Mouse (Mus musculus): ENCODE results near the gene Cx3cr1.
"Not testable (repeated sequence)": the region's sequence is repeated elsewhere in the genome, so short reads cannot be mapped to it uniquely, and the experiment has no call there.

Cx3cr1 gene

DNA sequence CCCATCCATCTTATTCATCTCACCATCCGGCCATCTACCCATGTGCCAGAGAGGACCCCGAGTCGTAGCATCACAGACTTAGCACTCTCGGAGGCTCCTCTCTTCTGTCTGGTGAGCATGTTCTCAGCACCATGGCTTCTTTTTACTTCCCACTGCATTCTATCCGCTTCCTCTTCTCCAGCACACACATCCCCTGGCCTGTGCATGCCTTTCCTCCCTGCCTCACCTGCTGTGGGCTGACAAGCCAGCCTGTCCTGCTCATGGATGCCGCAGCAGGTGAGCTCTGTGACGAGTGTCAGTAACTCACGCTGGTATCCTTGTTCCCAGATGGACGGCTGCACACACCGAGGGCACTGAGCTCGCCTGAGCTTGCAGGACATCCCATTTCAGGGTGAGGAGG, at the start of gene Cx3cr1:
TSS of gene Cx3cr1 (minus strand) at position 101 of the 400 bp plus-strand sequence.
- DNase-seq (ENCODE audit: low spot score) = no peak

DNA sequence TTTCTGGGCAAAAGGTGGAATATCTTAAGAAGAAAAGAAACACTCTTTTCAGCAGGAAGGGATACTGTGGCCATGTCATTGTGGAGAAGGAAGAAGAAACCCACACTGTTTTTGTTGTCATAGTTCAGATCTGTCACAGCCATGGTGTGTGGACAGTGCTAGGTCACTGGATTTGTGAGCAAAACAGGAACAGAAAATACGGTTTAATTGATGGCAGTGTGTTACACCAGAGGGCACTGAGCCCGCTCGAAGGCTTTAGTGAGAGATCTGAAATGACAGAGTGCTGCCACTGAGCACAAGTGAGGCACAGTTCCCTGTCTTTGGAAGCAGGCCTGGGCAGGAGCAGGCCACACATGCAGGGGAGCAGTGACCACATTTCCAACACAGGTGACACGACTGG, 48.5 kb upstream of the Cx3cr1 start:
- no peak for DNase-seq (ENCODE audit: low spot score)

DNA sequence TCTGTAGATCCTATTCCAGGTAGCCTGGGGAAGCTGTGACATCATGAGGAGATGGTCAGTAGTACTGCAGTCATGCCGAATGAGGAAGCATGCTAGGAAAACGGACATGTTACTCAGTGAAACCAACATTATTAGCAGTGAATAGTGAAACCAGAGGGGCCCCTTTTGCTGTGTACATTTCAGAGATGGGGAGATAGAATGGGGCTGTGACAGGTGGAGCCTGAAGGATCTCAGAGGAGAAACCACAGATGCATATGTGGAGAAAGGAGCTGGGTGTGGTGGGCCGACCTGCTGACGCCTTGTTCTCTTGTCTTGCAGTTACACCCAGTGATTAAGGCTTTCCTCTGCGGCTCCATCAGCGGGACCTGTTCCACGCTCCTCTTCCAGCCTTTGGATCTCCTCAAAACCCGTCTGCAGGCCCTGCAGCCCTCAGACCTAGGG, 46.5 kb upstream of the Cx3cr1 start:
- no peak for DNase-seq (ENCODE audit: low spot score)

- no peak for DNase-seq (ENCODE audit: low spot score)
Measured at GRCm38 (mm10) chr9:120115580-120115979, 45.9 kb upstream of the Cx3cr1 start.

- no peak for DNase-seq (ENCODE audit: low spot score)
Measured at GRCm38 (mm10) chr9:120114789-120115151, 45.1 kb upstream of the Cx3cr1 start.

- DNase-seq (ENCODE audit: low spot score) = no peak
Measured at GRCm38 (mm10) chr9:120114051-120114788, 44.5 kb upstream of the Cx3cr1 start.

DNA sequence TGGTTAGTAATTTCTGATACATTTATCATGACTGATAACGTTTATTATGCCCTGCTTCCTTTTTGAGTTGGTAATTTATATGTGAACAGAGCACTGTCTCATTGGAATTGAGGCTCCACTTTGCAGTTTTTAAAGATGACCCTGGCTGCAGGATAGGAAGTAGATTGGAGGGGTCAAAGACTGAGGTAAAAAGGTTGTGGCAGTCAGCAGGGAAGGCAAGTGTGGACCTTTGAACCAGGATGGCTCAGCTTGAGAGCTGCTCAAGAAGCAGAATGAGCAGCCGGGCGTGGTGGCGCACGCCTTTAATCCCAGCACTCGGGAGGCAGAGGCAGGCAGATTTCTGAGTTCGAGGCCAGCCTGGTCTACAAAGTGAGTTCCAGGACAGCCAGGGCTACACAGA, 43.8 kb upstream of the Cx3cr1 start:
- DNase-seq (ENCODE audit: low spot score) = no peak

GRCm38 (mm10) chr9:120112472-120112871, 42.8 kb upstream of the Cx3cr1 start:
- DNase-seq (ENCODE audit: low spot score) = no peak

- no peak for DNase-seq (ENCODE audit: low spot score)
Measured at GRCm38 (mm10) chr9:120111156-120111945, 41.7 kb upstream of the Cx3cr1 start.

DNA sequence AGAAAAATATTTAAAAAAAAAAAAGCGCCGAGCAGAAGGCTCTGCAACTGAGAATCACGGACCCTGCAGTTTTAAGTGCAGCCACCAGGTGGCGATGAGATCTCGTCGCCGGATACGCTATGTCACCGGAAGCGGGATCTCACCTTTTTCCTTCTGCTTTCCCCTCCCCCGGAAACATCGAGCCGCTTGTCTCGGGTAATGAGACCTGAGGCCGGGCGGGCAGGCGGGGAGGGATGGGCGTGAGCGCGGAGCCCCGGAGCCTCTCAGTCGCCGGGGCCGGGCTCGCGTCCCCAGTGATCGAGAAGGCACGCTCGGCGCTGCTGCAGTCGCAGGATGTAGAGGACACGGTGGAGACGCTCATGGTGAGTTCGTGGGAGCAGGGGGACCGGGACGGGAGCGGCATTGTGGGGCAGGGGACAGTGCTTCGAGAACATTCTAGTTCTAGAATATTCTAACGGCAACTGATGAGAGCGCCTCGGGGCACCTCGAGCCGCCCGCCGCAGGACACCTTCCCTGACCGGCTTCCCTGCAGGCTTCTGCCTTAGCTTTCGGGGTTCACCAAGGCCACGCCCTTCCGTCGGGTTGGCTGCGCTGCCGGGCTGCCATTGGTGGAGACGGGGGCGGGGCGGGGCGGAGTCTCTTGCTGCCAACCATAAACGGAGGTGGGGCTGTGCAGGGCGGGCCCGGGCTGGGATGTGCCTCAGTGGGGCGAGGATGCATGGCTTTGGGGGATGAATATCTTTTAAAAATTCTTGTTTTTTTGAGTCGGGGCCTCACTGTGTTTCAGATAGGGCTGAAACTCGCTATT, 40.7 kb upstream of the Cx3cr1 start, which contains the start of gene Slc25a38:
TSS of gene Slc25a38 (plus strand) at position 164 of the 808 bp plus-strand sequence.
- peak; percentile 95 for DNase-seq (ENCODE audit: low spot score)

GRCm38 (mm10) chr9:120108953-120109352, 39.3 kb upstream of the Cx3cr1 start:
- not testable (repeated sequence) for DNase-seq (ENCODE audit: low spot score)

DNA sequence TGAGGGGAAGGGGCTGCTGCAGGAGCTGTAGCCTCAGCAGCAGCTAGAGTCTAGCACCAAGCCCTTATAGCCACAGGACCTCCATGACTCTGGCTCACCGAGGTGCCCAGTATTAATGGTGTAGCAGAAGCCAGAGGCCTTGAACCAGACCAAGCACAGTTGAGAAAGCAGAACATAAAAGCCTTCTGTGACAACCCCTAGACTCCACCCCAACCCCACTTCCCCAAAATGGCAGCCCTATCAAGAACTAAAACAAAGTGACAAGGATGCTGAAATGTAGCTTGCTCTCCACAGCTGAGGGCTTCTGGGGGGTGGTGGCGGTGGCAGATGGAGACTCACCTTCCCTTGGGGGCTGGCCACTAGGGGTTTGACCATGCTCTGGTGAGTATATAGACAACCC, 31.5 kb upstream of the Cx3cr1 start:
- no peak for DNase-seq (ENCODE audit: low spot score)

DNA sequence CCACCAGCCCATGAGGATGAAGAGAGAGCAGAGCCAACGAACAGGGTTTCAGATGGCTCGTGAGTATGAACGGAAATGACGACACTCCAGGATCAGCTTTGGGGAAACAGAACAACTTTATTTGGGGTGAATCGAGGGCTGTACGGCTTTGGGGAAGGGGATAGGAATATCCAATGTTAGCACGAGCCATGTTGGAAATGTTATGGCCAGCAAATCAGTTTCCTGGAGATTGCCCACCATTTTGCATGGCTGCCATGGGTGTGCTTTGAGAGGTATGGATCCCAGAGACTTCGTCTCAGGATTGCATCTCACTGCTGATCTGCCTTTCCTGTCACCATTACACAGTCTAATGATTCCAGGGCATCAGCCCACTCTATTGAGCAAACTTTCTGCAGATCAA, 29.6 kb upstream of the Cx3cr1 start:
- no peak for DNase-seq (ENCODE audit: low spot score)

GRCm38 (mm10) chr9:120098682-120099081, 29.0 kb upstream of the Cx3cr1 start:
- peak; percentile 78 for DNase-seq (ENCODE audit: low spot score)

GRCm38 (mm10) chr9:120095886-120096285, 26.2 kb upstream of the Cx3cr1 start:
- DNase-seq (ENCODE audit: low spot score) = no peak

- no peak for DNase-seq (ENCODE audit: low spot score)
Measured at GRCm38 (mm10) chr9:120093701-120094100, 24.0 kb upstream of the Cx3cr1 start.

DNA sequence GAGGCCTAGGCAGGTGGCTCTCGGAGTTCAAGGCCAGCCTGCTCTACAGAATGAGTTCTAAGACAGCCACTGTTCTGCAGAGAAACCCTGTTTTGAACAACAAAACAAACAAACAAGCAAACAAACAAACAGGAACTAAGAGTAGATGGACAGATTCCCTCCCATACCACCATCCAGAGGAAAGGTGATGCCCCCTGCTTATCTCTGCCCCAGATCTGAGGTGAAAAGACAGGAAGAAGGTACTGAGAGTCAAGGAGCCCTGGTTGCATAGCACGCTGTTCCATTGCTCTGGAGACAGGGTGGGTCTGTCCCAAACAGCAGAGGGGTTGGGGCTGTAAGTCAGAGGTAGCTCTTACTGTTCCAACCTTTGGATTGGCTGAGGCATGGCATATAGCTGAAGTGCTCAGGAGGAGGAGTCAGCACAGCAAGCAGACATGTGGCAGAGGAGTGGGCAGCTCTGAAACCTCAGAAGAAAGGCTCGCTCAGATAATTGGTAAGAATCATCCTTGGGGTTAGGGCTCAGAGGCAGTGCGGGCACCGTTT, 22.1 kb upstream of the Cx3cr1 start, which contains the start of gene Ccr8:
TSS of gene Ccr8 (plus strand) at position 419 of the 543 bp plus-strand sequence.
- no peak for DNase-seq (ENCODE audit: low spot score)

- DNase-seq (ENCODE audit: low spot score) = no peak
Measured at GRCm38 (mm10) chr9:120091086-120091485, 21.4 kb upstream of the Cx3cr1 start.

DNA sequence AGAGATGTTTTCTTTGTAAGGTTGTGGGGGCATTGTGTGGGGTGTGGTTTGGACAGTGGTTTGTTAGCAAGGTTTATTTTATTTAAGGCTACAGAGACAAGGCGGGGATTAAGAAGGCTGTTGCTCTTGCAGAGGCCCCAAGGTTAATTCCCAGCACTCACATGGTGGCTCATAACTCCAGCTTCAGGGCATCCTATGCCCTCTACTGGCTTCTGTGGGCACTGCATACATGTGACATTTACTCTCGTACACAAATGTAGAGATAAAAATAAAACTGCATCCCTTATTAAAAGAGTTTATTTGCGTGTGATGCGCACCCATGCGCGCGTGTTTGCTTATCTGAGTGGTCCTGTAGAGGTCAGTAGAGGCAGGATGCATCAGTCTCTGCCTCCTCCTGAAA, 19.4 kb upstream of the Cx3cr1 start:
- no peak for DNase-seq (ENCODE audit: low spot score)

GRCm38 (mm10) chr9:120084406-120084805, 14.7 kb upstream of the Cx3cr1 start:
- no peak for DNase-seq (ENCODE audit: low spot score)

- DNase-seq (ENCODE audit: low spot score) = no peak
Measured at GRCm38 (mm10) chr9:120083158-120083894, 13.6 kb upstream of the Cx3cr1 start.
